Mouse (Mus musculus) heart, postnatal 0 days (tissue): Measurements from ENCODE around the gene Kif22.
"Not testable (repeated sequence)": the region's sequence is repeated elsewhere in the genome, so short reads cannot be mapped to it uniquely, and the experiment has no call there.

ENCODE experiments used
- CTCF ChIP-seq: IDR thresholded peaks from 2 replicates; pipeline ENCODE4 v1.5.1; 2016; ENCODE audit warnings: antibody characterized with exemption, control low read depth, low read depth
- EP300 ChIP-seq: IDR thresholded peaks from 2 replicates; pipeline ENCODE4 v1.6.1; 2016; ENCODE audit warnings: antibody characterized with exemption, low read depth

- not testable (repeated sequence) for TF ChIP-seq CTCF, EP300
Observed at GRCm38 (mm10) chr7:127087278-127088010, 45.2 kb upstream of the Kif22 start, which contains the start of gene Zg16.
